Mouse (Mus musculus): ENCODE data around the gene Scn4b.
A peak's percentile ranks its signal among the peaks of the same experiment; 100 is the strongest.

Gene Scn4b

GRCm38 (mm10) chr9:45138191-45139032 lies at the start of gene Scn4b:
TSS of gene Scn4b (plus strand) at chr9:45138395.
- peak; percentile 65 to 73 for DNase-seq

- DNase-seq = no peak
Measured at GRCm38 (mm10) chr9:45090811-45091210, 47.4 kb upstream of the Scn4b start.

- DNase-seq = peak in 1 of 2 experiments; percentile 21
Measured at GRCm38 (mm10) chr9:45092641-45093040, 45.6 kb upstream of the Scn4b start.

- no peak for DNase-seq
Measured at GRCm38 (mm10) chr9:45095149-45095937, 42.9 kb upstream of the Scn4b start.

DNA sequence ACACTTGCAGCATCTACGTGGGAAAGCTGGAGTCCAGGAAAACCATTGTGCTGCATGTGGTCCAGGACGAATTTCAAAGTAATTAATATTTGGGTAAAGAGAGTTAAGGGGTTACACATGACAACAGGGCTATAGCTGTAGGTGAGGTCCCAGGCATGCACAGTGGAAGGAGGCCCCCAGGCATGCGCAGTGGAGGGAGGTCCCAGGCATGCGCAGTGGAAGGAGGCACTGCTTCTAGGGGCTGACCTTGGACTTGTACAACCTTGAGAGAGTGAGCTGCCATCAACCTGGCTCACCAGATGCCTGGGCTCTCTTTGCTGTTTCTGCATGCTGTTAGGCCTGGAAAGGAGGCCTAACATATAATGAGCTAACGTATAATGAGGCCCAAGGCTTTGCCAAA lies 40.3 kb upstream of the Scn4b start:
- no peak for DNase-seq

GRCm38 (mm10) chr9:45098426-45098825 lies 39.8 kb upstream of the Scn4b start:
- no peak for DNase-seq

DNA sequence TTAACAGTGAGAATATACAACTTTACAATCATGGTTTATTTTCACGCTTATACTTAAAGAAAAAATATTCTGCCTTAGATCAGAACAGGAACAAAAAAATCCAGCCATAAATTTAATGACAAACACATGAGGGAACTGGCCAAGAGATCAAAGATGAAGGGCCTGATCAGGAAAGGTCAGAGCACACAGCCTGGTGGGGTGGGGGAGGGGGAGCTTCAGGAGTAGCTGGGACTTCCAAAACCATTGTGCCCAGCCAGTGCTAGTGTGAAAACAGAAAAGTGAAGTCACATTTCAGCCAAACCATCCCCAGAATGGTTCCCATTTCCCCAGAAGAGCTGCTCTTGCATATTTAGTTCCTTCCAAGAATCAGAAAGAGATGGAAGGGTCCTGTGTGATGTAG lies 35.7 kb upstream of the Scn4b start:
- DNase-seq = no peak

GRCm38 (mm10) chr9:45103211-45103979 lies 34.8 kb upstream of the Scn4b start:
- DNase-seq = no peak

DNA sequence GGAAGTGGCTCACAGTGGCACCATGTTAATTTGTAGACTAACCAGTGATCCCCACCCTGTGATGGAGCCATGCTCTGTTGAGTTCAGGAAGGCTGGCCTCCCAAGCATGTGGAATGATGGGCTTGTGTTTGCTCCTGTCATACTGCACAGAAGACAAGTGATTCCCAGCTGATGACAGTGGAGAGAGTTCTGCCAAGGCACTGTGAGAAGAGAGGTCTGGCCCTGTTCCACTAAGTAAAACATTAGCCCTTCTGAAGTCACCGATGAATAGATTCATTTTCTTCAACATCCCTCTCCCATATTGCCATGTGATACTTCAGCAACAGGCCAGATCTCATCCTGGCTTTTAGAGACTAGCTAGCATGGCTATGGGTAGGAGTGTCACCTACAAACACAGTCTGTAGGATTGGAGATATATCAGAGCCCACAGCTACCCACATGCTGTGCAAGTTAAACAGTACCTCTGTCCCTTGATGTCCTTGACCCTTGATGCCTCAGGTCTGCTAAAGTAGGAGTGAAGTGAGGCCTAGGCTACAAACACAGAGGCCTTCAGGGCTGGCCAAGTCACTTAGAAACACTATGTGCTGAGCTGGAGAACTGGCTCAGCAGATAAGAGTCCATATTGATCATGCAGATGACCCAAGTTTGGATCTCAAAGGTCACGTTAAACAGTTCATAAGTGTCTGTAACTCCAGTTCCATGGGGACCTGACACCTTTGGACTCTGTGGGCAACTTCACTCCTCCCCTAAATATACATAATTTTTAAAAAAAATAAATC lies 32.4 kb upstream of the Scn4b start:
- no peak for DNase-seq

DNA sequence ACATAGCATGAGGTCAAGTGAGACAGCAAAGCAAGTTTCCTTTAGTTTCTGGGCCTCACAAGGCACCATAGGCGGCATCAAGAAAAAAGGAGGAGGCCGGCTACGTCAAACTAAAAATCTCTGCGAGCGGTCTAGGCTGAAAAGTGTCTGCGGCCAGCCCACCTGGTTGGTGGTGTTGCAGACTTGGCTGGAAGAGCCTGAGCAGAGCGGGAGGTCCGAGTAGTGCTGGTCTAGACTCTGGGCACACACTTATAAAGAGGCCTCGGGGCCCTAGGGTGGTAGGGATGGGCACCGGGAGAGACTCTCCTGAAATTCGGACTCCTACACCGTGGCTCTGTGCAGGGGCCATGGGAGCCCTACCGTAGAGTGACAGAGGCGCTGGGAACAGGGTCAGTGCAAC lies 22.5 kb upstream of the Scn4b start:
- peak; percentile 78 to 81 for DNase-seq

GRCm38 (mm10) chr9:45116819-45117218 lies 21.4 kb upstream of the Scn4b start:
- DNase-seq = no peak

DNA sequence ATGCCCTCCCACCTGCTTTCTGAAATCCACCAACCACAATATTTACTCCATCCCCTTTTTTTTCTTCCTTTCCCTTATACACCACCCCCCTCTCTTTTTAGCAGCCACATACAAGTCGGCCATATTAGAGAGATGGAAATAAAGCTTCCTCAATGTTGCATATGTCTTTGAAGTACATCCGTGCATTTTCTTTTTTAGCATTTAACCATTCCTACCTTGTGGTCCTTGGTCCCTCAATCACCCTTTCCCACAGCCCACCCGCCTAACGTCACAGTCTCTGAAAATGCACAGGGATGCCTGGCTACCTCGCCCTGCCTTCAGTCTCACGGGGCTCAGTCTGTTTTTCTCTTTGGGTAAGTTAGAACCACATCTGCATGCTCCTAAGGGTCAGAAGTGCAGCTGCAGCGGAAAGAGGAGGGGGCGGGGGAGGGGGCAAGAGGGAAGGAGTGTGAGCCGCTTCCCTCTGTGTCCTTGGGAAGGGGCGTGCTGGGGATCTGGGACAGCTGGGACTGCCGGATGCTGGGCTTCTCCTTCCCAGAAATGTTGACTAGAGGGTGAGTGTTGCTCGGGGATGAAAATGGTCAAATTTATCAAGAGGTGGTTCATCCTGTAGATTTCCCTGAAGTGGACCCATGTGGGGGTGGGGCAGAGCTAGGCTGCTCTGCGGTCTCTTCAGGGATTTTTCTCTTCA lies 20.3 kb upstream of the Scn4b start, which contains the start of gene Scn2b:
Gene Scn2b (plus strand): TSS at position 42 of the 691 bp plus-strand sequence.
- DNase-seq = peak; percentile 38 to 55

- DNase-seq = peak in 1 of 2 experiments; percentile 24
Measured at GRCm38 (mm10) chr9:45118552-45118951, 19.6 kb upstream of the Scn4b start.

- no peak for DNase-seq
Measured at GRCm38 (mm10) chr9:45119316-45119953, 18.8 kb upstream of the Scn4b start.

DNA sequence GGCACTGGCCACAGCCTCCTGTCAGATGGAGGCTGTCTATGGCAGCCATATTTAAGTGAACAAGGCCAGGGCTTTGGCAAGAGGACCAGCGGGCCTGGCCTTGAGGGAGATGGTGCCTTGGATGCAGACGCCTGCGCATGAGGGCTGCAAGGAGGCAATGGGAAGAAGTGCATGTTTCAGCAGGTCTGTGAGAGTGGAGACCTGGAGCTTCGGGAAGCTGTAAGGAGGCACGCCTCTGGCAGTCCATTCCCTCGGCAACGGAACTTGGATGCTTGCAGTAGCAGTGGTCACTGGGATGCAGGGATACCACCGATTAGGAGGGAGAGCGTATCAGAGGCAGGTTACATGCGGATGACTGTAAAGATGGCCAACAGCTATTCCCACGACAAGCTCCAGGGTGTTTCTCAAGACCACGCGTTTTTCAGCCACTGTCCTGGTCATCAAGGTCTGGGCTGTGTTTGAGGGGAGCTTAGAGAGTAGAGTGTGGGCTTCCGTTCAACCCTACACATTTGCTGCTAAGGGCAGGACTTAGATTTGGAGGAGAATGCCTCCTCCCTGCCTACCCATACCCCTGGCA lies 18.2 kb upstream of the Scn4b start:
- no peak for DNase-seq

GRCm38 (mm10) chr9:45120567-45120966 lies 17.6 kb upstream of the Scn4b start:
- DNase-seq = no peak

- no peak for DNase-seq
Measured at GRCm38 (mm10) chr9:45121001-45121400, 17.2 kb upstream of the Scn4b start.

DNA sequence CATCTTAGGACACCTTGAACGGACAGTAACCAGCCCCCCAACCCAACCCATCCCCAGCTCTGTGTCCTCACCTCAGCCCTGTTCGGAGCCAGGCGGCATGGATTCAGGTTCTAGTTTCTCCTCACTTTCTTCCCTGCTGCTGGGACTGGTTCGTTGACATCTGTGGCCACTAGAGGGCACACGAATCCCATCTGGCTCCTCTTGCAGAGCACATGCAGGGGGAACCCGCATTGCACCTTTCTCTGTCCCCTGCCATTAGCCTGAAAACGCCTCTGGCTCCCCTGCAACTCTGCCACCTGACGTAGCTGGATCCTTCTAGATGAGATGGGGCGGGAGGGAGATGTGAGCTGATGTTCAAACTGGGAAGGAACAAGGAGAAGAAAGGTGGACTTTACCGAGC lies 16.4 kb upstream of the Scn4b start:
- peak; percentile 84 to 88 for DNase-seq

GRCm38 (mm10) chr9:45122209-45122761 lies 15.9 kb upstream of the Scn4b start:
- peak; percentile 49 to 58 for DNase-seq

- DNase-seq = no peak
Measured at GRCm38 (mm10) chr9:45125211-45125610, 13.0 kb upstream of the Scn4b start.

Measured in kidney, postnatal 4 days (tissue).